Mouse (Mus musculus) activated CD4-positive, CD25-positive, alpha-beta regulatory T cell, adult 4 months (primary cell): ENCODE measurements around the gene Enho. TPM values are rescaled to one million over a fixed set of nuclear protein-coding genes. Genes with fewer than 3 reads are reported as not detected.
"Not testable (repeated sequence)": the region's sequence is repeated elsewhere in the genome, so short reads cannot be mapped to it uniquely, and the experiment has no call there.

ENCODE experiments used
- ATAC-seq: one replicate; pipeline ENCODE4 v1.8.0; 2017
- polyA plus RNA-seq, 2 experiments: library from polyadenylated mRNA; unstranded; fragments of 100-300 nt; shearing (Covaris generic); gene quantifications; one replicate each; pipeline ENCODE4 v1.2.1; 2017

The Enho gene
- not detected for polyA plus RNA-seq

DNA sequence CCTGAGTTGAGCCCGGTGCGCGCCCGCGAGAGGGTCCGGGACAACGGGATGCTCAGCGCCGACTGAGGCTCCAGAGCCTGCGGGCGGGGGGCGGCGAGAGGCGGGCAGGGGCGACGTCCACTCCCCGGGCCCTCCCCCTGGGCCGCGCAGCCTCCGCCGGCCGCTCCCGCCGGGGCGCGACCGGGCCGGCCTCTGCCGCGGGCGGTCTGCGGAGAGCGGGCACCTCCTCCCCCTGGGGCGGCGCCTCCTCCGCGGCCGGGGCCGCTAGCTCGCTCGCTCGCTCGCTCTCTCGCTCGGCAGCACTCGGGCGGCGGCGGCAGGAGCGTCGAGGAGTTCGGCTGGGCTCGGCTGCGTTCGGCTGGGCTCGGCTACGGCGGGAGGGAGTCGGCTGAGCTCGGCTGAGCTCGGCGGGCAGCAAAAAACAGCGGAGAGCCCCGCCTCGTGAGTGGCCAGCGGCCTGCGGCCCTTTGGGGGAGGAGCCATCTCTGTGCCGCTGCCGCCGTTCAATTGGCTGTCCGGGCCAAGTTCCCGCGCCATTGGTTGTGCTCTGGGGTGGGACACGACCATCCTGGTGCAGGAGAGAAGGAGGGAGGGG lies at the start of gene Enho:
TSS of gene Enho (minus strand) at position 412 of the 595 bp plus-strand sequence.
- ATAC-seq, result peak; percentile 87

DNA sequence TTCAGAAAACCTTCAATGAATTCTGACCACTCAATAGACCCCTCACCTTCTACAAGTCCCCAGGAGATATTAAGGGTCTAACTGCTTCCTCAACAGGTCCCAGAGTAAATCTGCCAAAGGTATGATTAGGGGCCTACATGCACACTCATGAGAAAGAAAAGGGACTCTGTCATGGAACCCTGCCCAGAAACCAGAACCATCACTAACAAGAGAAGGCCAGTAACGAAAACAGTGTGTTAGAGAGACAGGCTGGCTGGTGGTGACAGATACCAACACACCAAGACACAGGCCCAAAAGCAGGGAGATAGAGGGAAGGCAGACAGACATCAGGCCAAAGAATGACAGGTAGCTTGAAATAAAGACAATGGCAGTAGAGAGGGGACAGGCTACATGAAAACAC lies 48.4 kb upstream of the Enho start:
- ATAC-seq, result not testable (repeated sequence)

DNA sequence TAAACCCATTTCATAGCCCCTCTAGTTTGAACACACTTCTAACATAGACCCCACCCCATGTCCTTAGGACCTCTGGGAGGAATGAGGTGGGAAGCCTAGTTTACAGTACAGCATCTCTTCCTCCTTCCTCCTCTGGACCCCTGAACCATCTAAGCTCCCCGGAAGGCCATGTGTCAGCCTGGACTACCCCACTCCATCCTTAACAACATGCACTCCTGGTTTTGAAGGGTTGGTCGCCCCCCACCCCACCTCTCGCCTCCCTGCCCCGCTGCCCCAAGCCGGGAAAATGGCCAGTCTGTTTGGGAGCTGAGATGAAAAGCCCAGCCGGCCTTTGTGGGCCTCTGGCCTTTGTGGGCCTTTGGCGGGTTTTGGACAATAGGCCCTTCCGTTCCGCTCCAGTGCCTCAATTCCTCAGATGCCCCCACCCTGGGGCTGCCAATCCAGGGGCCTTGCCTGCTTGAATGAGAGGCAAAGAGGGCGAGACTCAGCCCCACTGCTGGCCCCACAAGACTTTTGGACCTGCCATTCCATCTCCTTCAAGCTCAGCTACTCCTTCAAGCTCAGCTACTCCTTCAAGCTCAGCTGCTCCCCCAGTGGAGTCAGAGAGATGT lies 45.9 kb upstream of the Enho start:
- ATAC-seq, result not testable (repeated sequence)

DNA sequence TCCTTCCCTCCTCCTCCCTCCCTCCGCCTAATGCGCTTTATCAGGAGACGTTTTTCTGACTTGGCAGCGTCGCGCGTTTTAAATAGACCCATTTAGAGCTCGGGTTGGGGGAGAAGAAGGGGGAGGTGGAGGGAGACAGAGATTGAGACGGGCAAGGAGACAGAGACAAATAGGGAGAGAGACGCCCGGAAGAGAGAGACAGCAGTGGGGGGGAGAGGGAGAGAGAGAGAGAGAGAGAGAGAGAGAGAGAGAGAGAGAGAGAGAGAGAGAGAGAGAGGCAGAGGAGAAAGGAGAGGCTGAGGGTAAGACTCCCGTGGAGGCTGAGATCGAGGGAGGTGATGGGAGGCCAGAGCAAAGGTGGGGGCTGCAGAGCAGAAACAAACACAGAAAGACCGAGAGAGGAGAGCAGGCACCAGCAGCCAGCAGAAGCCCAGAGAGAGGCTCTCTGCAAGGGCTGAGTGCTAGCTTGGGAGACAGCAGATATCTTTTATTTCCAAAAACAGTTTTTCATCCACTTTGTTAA lies 44.9 kb upstream of the Enho start:
- not testable (repeated sequence) for ATAC-seq

DNA sequence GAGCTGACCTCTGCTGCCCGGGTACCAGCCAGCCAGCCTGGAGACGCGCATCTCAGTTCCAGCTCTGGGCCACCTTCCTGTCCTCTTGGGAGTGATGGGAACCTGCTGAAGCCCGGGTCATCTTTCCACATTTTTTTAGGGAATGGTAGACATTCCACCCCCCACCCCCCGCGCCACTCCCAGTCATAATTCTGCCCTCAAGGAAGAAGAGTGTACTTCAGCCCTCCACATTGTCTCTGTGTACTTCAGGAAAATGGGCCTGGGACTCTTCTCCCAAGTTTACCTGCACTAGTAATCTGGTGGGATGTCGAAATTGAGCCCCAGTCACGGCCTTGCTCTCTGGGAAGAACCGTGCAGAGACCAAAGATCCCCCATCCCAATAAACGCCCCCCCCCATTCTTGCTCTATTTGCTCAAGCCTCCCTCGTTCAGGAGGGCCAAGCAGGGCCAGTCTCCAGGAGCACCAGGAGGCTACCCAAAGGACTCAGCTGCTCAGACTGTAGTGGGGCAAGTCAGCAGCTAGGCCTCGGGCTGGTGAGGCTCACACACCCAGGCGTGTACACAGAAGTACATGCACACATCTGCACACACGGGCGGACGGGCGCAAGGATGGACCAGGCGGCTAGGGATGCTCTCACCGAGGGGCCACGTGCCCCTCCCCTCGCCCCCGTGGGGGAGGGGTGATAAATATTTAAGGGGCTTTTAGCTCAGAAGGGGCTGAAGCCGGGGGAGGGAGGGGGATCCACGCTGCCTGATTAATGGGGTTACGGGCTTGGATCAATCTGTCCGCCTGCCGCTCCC lies 44.2 kb upstream of the Enho start:
- ATAC-seq, result not testable (repeated sequence)

DNA sequence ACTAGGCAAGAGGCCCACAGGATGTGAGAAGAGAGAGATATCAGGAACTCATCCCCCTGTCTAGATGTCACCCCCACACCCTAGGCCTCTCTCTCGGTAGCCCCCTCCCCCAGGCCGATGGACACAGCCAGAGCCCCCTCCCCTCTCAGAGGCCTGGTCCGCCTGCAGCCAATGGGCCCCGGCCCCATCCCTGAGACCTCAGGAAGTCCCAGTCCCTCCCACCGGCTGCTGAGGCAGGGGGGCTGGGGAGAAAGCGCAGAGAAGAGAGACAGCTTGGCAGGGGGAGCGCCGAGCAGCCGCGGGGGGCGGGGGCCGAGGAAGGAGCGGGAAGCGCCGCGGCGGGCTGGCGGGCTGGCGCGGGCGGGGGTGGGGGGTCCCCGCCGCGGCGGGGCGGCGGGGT lies 43.2 kb upstream of the Enho start:
- ATAC-seq, result not testable (repeated sequence)

DNA sequence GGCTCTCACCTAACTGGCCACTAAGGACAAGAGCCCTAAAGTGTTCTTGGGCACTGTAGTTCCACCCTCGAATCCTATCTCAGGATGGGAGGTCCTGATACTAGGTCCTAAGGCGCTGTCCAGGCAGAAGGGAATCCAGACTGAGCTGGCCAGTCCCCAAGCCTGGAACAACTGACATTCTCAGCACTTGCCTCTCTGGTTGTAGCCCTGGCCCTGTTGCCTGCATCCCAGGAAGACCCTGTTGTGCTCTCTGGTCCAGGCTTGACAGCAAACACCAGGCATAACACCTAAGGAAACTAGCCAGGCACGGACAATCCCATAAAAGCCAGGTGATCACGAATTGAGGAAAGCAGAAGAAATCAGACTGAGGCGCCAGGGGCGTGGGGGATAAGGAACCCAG lies 42.7 kb upstream of the Enho start:
- no peak for ATAC-seq

DNA sequence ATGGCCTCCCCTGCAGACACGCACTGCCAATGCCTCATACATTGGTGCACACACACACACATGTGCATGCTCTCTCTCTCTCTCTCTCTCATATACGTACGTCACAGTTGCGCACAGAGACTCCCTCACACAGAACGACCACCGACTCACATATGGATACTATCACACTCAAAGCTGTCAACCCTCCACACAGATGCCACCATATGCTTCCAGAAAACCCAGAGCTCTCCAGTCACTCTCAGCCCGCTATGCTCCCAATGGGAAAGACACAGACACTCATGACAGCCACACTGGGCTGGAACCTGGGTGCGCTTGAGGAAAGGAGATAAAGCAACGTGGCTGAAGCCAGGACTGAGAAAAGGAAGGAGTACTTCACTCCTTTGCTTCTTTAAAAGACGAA lies 41.8 kb upstream of the Enho start:
- no peak for ATAC-seq

DNA sequence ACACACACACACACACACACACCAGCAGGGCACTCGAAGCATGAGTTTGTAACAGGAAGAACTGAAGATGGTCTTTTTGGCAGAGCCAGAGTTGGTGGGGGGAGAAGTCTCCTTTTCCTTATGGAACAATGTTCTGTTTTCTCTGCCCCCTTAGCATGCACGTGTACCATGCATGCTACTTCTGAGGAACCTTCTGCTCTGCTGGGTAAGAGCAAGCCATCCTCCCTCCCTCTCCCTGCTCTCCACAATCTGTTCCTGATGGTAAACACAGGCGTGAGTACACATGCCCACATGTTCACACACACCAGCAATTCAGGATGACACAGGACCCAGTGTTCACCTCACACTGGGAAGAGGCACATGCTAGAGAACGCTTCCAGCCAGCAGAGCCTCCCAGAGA lies 41.1 kb upstream of the Enho start:
- no peak for ATAC-seq

DNA sequence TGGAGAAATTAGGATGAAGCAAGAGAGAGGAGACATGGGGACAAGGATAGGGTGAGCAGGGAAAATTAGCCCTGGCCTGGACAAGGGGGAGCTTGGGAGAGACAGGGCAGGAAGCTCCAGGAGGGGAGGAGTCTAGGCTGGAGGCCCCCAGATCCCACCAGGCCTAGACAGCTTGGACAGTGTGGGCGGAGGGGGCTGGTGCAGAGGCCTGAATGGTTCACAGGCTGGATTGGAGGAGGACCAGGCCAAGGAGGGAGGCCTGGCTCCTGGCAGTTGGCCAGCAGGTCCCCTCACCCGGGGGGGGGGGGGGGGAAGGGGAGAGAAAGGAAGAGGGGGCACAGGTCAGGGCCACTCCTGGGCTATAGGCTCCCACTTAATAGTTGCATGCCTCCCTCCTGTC lies 39.2 kb upstream of the Enho start:
- ATAC-seq, result no peak

DNA sequence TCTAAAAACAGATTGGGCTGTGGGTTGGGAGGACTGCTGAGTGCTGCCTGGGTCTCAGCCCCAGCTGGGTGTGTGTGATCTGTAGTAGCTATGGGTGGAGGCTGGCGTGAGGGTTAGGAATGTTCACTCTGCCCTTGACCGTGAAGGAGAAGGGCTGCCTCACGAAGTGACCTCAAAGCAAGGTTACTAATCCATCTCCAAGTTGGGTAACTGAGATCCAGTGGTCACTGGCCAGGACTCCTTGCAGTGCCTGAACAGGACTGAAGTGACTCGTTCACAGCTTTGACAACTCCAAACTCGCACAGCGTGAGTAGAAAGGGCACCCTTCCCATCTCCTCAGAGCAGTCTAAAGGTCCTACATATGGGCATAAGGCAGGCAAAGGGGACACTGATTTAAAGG lies 38.7 kb upstream of the Enho start:
- ATAC-seq, result no peak

DNA sequence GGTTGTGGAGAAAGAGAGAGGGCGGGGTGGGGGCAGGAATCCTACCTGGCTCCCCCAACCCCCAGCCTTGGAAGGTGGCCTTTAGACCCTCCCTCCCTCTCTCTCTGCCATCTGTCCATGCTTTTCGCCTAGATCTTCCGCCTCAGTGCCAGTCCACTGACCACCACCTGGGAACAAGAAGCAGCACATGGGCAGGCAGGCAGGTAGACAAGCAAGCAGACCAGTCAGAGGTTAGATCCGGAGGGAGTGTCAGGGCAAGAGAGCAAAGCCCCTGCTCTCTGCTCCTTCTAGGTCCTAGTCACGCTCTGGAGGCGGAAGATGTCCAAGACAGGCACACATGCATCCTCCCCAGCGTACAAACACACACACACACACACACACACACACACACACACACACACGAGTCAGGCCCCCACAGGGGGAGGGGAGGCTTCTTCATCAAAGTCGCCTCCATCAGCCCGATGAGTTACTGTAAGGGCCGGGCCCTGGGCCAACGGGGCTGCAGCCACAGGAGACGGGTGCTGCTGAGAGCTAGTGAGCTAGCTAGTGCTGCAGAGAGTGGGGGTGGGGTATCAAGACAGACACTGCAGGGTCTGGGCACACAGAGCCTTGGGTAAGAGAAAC lies 37.0 kb upstream of the Enho start:
- no peak for ATAC-seq

DNA sequence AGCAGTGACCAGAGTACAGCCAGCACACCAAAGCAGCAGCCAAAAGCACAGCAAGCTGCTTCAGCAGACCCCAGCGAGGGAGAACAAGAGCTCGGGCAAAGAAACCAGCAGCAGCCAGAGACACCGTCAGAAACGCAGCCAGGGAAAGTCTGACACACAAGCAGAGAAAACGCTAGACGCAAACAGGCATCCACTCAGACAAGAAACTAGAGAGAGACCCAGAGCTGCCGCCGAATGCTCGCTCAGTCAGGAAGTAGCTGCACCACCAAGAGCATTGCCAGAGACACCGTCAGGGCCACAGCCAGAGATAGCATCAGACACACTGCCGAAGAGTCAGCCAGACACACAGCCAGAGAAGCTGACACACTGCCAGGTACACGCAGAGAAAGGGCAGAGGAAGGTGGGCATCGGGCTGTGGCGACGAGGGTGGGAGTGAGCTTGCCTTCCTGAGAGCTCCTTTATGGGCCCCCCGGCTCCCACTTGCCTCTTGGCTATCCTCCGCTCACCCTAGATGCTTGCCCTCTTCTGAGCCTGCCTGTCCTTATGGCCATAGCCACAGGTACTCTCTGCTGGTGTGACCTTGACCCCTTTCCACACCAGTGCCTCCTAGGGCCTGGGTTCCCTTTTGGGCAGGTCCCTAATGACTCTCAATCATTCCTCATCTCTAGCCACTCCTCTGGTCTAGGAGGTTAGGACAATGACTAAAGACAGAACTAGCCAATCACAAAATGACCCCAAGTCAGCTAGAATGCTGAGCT lies 36.3 kb upstream of the Enho start:
- no peak for ATAC-seq

DNA sequence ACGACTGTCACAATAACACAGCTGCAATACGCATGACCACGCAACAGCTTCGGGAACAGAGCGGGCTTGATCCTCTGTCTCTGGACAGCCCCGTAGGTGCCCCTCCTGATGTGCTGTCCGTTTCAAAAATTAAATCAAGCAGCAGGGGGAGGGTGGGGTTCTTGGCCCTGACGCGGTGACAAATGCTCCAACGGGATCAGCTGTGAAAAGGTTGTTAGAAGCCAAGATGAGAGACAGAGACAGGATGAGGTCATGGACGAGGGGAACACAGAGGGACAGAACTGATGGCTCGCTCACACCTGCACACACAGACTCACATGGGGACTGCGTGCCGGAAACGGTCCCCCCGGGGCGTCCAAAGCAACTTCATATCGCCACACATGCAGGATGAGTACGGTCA lies 33.1 kb upstream of the Enho start:
- no peak for ATAC-seq

DNA sequence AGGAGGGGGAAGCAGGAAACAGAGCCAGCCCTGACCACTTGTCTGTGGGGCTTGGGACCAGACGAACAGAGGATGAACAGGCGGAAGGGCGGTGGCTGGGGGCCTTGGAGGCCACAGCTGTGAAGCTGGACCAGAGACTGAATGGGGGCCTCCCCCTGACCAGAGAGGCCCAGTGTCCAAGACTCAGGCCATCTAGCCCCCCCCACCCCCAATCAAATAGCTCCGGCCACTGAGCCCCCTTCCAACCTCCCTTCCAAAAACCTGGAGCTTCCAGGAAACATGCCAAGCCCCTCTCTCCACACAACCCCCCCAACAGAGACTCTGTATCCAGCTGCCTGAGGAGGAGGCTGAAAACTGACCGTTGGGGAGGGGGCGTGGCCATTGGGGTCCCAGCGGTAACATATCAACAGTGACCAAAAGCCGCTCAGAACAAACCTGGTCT lies 32.4 kb upstream of the Enho start:
- no peak for ATAC-seq

DNA sequence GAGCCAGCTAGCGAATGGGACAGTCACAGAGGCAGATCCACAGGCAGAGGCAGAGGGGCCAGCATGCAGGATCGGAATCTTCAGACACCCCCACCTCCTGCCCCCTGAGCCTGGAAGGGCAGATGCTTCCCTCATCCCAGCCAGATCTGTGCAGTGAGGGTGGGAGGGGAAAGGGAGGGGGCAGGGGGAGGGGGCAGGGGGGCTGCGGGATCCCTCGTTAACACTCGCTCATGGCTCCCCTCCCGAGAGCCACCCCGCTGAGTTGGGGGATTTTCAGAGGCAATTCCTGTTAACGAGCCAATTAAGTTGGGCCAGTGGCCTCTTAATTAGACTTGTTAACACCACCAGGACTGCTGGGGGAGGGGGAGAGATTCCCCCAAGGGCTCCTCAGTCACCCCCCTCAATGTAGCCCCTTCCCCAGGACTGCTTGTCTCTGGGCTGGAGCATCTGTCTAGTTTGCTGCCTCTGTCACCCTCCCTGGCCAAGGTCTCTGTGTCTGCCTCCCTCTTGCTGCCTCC lies 31.9 kb upstream of the Enho start:
- no peak for ATAC-seq

DNA sequence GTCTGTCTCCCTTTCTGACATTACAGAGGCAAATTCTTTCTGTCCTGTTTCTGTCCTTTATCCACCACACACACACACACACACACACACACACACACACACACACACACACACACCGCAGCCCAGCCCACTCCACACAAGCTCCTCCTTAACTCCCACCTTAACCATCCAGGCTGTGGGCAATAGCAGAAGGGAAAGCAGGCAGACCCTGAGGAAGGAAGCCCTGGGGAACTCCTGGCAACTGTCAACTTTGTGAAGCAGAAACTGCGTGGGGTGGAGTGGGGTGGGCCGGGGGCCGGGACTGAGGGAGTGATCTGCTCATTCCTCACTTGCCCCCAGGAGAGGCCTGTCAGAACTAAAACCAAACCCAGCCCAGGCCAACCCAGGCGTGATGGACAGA lies 31.4 kb upstream of the Enho start:
- no peak for ATAC-seq

DNA sequence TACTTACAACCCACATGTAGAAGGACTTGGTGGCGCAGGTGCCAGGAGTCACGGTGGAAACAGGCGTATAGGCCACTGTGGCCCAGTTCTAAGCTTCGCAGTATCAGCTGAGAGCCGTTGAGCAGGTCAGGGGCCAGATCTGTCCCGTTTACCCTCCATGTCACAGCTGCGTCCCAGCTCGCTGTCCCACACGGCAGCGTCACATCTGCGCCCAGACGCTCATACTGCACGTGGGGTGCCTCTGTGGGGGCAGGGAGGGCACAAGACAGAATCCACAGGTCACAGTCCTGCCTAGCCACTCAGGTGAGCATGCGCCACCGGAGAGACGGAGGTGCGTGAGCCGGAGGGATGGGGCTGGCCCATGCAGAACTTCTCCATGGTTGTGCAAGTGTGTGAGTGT lies 30.7 kb upstream of the Enho start:
- ATAC-seq, result no peak

DNA sequence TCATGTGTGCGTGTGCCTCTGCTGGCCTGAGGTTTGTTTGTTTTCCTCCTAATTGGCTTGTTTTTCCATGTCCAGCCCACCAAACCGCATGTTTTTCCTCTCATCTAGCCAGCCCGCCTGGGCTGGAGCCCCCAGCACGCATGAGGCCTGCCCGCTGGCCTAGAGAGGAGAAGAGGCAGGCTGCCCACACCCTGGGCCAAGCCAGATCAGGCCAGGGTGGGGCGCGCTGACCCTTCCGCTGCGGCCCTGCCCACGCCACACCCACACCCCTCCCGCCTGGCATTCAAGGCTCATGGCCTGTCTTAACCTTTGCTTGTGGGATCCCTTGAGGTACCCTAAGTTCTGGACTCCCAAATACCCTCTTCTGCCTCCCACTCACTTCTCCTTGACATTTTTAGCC lies 26.5 kb upstream of the Enho start:
- ATAC-seq, result no peak

DNA sequence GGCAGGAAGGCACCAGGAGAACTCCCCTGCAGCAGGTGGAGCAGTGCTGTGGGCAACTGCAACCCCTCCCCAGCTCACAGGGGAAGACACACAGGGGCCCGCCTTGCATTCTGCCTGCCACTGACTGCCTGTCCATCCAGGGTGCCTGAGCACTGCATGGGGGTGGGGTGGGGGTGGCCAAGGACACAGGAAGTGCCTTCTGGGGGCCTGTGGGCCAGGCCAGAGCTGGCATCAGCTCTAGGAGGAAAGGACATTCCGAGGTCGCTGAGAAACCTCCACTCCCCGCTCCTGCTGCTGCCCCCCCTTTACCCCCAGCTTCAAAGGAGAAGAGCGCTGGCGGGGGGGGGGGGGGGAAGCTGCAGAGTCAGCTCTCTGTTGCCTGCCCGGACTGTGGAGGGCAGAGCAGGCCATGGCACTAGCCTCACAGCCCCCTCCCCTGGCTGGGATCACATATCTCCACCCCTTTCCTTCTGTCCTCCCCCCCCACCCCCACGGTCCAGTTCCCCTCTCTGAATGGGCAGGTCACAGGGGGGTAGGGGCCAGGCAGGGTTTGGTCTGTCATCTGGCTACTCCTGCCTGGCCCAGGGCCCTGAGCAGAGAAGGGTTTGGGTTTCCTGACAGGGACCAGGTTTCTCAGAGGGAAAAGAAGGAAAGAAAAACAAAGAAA lies 25.0 kb upstream of the Enho start:
- no peak for ATAC-seq

DNA sequence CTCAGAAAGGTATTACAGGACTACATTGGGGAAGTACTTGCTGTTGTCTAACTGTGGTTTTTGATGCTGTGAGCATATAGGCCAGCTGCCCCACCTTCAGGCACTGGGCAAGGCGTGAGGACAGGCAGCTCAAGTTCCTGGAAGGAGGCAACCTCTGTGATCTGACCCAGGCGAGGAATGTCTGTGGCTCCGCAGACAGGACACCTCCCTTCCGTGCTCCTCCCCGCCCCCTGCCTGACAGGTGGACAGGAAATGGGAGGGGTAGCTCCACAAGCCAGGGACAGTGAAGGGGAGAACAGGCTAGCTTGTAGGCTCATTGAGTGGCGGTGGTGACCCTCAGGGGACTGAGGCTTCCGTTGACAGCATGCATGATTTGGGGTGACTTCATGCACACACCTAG lies 24.4 kb upstream of the Enho start:
- ATAC-seq, result no peak

DNA sequence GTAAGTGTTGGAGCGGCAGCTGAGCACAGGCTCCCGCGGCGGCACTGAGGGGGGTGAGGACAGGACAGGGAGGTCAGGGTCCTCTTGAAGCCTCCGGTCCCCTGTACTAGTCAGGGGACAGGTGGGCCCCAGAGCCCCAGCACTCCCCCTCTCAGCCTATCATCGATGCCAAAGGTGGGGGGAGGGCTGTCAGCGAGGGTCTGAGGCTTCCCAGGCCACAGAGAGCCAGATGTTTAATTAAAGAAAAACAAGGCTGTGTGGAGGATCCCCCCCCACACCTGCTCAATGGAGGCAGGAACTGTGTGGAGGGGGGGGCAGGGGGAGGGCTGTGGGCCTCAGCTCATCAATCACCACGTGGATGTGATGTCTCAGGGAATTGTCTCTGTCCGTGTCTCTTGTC lies 23.5 kb upstream of the Enho start:
- ATAC-seq, result no peak
